ENCODE assay signal across 8 mouse cellular contexts in genomic region chr17:17826751-17827657, GRCm38 (mm10). TPM values are rescaled to one million over a fixed set of nuclear protein-coding genes. Genes with fewer than 3 reads are reported as not detected.
DNase-seq lines count a peak whose midpoint lies in the region; ATAC-seq and TF ChIP-seq lines count a peak whose summit lies in the region.

Gene Spaca6 (plus strand): TSS chr17:17827158.

- intact Hi-C loops in heart, postnatal 10 days (cut with DNase I): loop anchor here (1.0 to 2.0 kb wide), 2 partner anchors 11 to 60 kb away; no protein-coding TSS in a partner anchor

- peak within 1 kb of the TSS; percentile 87 to 93 for H3K4me3 ChIP-seq in ES-E14 (ENCODE audit: insufficient read depth in 1 of 2, low read depth in 1 of 2, low read length in 2 of 2, poor library complexity in 1 of 2, severe bottlenecking in 1 of 2)
- H3K4me3 ChIP-seq in forebrain, embryonic 16.5 days (replicated peaks; ENCODE audit: low read length): peak within 1 kb of the TSS; percentile 97
- H3K4me3 ChIP-seq in liver, embryonic 16.5 days (ENCODE audit: low read depth, low read length): peak within 1 kb of the TSS; percentile 61
- peak within 1 kb of the TSS; percentile 88 for H3K4me3 ChIP-seq in neural tube, embryonic 13.5 days

- H3K9ac ChIP-seq in ES-E14 (ENCODE audit: insufficient read depth, low read depth, low read length, poor library complexity, severe bottlenecking): peak within 1 kb of the TSS; percentile 95
- H3K9ac ChIP-seq in forebrain, embryonic 16.5 days (replicated peaks; ENCODE audit: low read depth, low read length): peak within 1 kb of the TSS; percentile 100
- peak within 1 kb of the TSS; percentile 49 for H3K9ac ChIP-seq in liver, embryonic 16.5 days (ENCODE audit: low read depth, low read length)
- peak within 1 kb of the TSS; percentile 99 for H3K9ac ChIP-seq in neural tube, embryonic 13.5 days

- in situ Hi-C loops in ES-E14 (cut with MboI; ENCODE audit: low sequenced_read_pairs in 2 of 2, unreplicated experiment in 2 of 2): no loop called here

- no peaks in the 10 kb centered on the region for H3K27me3 ChIP-seq in forebrain, embryonic 16.5 days (replicated peaks; ENCODE audit: control insufficient read depth, insufficient read depth, low read length)
- peaks cover 21% of the 10 kb centered on the region for H3K27me3 ChIP-seq in liver, embryonic 16.5 days (ENCODE audit: control insufficient read depth, insufficient read depth, low read depth, low read length)
- H3K27me3 ChIP-seq in neural tube, embryonic 13.5 days: no peaks in the 10 kb centered on the region

- peak within 1 kb of the TSS; percentile 92 for H3K4me2 ChIP-seq in forebrain, embryonic 16.5 days (ENCODE audit: low read length)
- H3K4me2 ChIP-seq in liver, embryonic 16.5 days (ENCODE audit: low read depth, low read length): peak within 1 kb of the TSS; percentile 50
- H3K4me2 ChIP-seq in neural tube, embryonic 13.5 days: peak within 1 kb of the TSS; percentile 94

- peaks cover 0 to 15% of the 10 kb centered on the region in 2 experiments for H3K4me1 ChIP-seq in ES-E14 (ENCODE audit: control insufficient read depth in 2 of 2, insufficient read depth in 2 of 2, low read length in 2 of 2, poor library complexity in 1 of 2)
- H3K4me1 ChIP-seq in forebrain, embryonic 16.5 days (replicated peaks; ENCODE audit: control insufficient read depth, insufficient read depth, low read length): peaks cover 30% of the 10 kb centered on the region
- no peaks in the 10 kb centered on the region; the same call in 1 of the 2 replicates for H3K4me1 ChIP-seq in liver, embryonic 16.5 days (ENCODE audit: control insufficient read depth, low read depth, low read length)
- H3K4me1 ChIP-seq in neural tube, embryonic 13.5 days (replicated peaks): peaks cover 29% of the 10 kb centered on the region

- ATAC-seq in forebrain, embryonic 16.5 days: peak; percentile 86
- peak; percentile 82 for ATAC-seq in liver, embryonic 16.5 days (ENCODE audit: low read depth)
- peak; percentile 88 for ATAC-seq in neural tube, embryonic 13.5 days (ENCODE audit: low read depth)

- peak within 1 kb of the TSS; percentile 99 for H3K27ac ChIP-seq in ES-E14 (ENCODE audit: insufficient read depth, low read depth, low read length, poor library complexity, severe bottlenecking)
- H3K27ac ChIP-seq in forebrain, embryonic 16.5 days (ENCODE audit: low read length): peak within 1 kb of the TSS; percentile 100
- peak within 1 kb of the TSS; percentile 78 for H3K27ac ChIP-seq in liver, embryonic 16.5 days (ENCODE audit: low read length)
- H3K27ac ChIP-seq in neural tube, embryonic 13.5 days (replicated peaks): peak within 1 kb of the TSS; percentile 100

- peaks cover 2% of the 10 kb centered on the region; the same call in 1 of the 2 replicates for H3K36me3 ChIP-seq in ES-E14 (ENCODE audit: control insufficient read depth, insufficient read depth, low read length, poor library complexity, severe bottlenecking)
- peaks cover 2% of the 10 kb centered on the region for H3K36me3 ChIP-seq in forebrain, embryonic 16.5 days (ENCODE audit: control insufficient read depth, insufficient read depth)
- no peaks in the 10 kb centered on the region for H3K36me3 ChIP-seq in liver, embryonic 16.5 days (ENCODE audit: control insufficient read depth, insufficient read depth)
- H3K36me3 ChIP-seq in neural tube, embryonic 13.5 days: peaks cover 13% of the 10 kb centered on the region

- under 1% methylated on average over 41 of the region's 42 CpGs for WGBS in forebrain, embryonic 16.5 days
- WGBS in liver, embryonic 16.5 days (ENCODE audit: insufficient replicate concordance): under 1% methylated on average over 36 of the region's 42 CpGs
- WGBS in neural tube, embryonic 13.5 days: under 1% methylated on average over 39 of the region's 42 CpGs

- H3K9me3 ChIP-seq in ES-E14 (ENCODE audit: control insufficient read depth, insufficient read depth, low read depth, low read length): no peaks in the 10 kb centered on the region
- H3K9me3 ChIP-seq in forebrain, embryonic 16.5 days (ENCODE audit: control insufficient read depth, low read length): no peaks in the 10 kb centered on the region
- H3K9me3 ChIP-seq in liver, embryonic 16.5 days (replicated peaks; ENCODE audit: control insufficient read depth, low read length): no peaks in the 10 kb centered on the region
- H3K9me3 ChIP-seq in neural tube, embryonic 13.5 days: no peaks in the 10 kb centered on the region

- peak; percentile 82 for DNase-seq in ES-E14 (ENCODE audit: low read depth, low spot score)
- peak; percentile 96 for DNase-seq in cerebellum, adult 11-12 months
- DNase-seq in heart, postnatal 10 days: peak; percentile 94 to 95
- peak; percentile 95 for DNase-seq in kidney, postnatal 36 days
- peak; percentile 90 for DNase-seq in urinary bladder, adult 2 months (ENCODE audit: low spot score)

TF ChIP-seq in ES-E14, 5 proteins besides CTCF, POLR2A, EP300 and RAD21:
- TF ChIP-seq ZNF384 (IDR thresholded peaks at IDR 0.05; ENCODE audit: low read depth, low read length) (no peak), HCFC1 (IDR thresholded peaks at IDR 0.05; ENCODE audit: borderline replicate concordance, insufficient read depth, low read length) (0 out of 2 replicates have a peak, but pooled peaks have one; percentile 27)

RNA-seq across cellular contexts. Expression of gene Spaca6, which starts in this region (rescaled TPM):
- 12.7 and 16.6 TPM in 2 replicates for total RNA-seq in ES-E14 (2012; rRNA removed)
- 19.0 and 30.7 TPM in 2 replicates for polyA plus RNA-seq in forebrain, embryonic 16.5 days (2015; fragmentation: Nextera tagmentation; extraction: Ambion mirVana)
- total RNA-seq in heart, postnatal 10 days (2021): 10 to 100 TPM; 24.6 to 27.2 TPM
- polyA plus RNA-seq in liver, embryonic 16.5 days (2015; fragmentation: Nextera tagmentation; extraction: Ambion mirVana): 4.0 and 4.7 TPM in 2 replicates
- 31.4 and 36.0 TPM in 2 replicates for polyA plus RNA-seq in neural tube, embryonic 13.5 days (2015; fragmentation: Nextera tagmentation; extraction: Ambion mirVana)
- polyA plus RNA-seq in urinary bladder, adult 2 months (2012; rRNA removed): 91.3 and 98.6 TPM in 2 replicates

Comparison
In these comparisons a context has a peak if more than half of its experiments do, and no peak if none do; other contexts are left out.
1. Peak in every context shown above with its lines: DNase-seq, ATAC-seq, H3K4me3 ChIP-seq and H3K27ac ChIP-seq.
2. H3K9ac ChIP-seq: peak in every context shown above with its lines; median percentile 100 in forebrain, embryonic 16.5 days; 99 in neural tube, embryonic 13.5 days; 95 in ES-E14; 49 in liver, embryonic 16.5 days.